Mouse (Mus musculus): ENCODE data around the gene Anks3. TPM values are rescaled to one million over a fixed set of nuclear protein-coding genes. Genes with fewer than 3 reads are reported as not detected.

The Anks3 gene
- polyA plus RNA-seq, 1 experiment = 77.5 TPM

- DNase-seq (ENCODE audit: low spot score) = no peak
Observed at GRCm38 (mm10) chr16:4968426-4968825, 4.4 kb upstream of the Anks3 start.

DNA sequence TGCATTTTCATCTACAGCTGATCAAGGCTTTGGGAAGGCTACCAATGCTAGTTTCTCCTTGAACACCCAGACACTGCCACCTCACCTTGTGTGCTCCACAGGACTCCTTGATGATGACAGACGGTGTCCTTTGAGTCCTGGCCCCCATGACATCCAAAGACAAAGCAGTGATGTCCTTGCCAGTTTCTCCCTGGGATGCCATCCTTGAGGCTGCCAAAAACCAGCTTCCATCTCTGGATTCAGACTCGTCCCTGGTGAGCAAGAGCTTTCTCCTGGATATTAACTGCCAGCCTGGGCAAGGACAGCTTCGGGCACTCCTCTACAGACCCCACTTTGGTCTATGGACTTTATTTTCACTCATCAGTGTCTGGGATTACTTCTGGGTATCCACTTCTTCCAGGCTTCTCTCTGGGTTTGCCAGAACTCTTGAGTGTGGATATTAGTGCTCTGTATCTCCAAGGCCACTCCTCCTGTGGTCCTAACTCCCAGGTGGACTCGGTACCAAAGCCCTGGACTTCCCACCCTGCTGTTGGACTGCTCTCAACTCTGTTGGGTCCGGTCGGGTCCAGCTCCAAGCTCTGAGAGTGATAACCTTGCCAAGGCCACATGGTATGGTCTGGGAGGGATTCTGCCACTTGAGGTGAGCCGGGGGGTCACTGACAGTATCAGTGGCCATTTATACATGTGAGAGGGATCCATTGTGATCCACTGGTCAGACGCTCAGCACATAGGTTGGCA is 1.6 kb upstream of the Anks3 start:
- no peak for DNase-seq (ENCODE audit: low spot score)

- DNase-seq (ENCODE audit: low spot score) = no peak
Observed at GRCm38 (mm10) chr16:4964731-4965391, 856 bp upstream of the Anks3 start.

- DNase-seq (ENCODE audit: low spot score) = no peak
Observed at GRCm38 (mm10) chr16:4963346-4963745, 659 bp downstream of the Anks3 start.

- no peak for DNase-seq (ENCODE audit: low spot score)
Observed at GRCm38 (mm10) chr16:4960260-4960659, 3.7 kb downstream of the Anks3 start.

DNA sequence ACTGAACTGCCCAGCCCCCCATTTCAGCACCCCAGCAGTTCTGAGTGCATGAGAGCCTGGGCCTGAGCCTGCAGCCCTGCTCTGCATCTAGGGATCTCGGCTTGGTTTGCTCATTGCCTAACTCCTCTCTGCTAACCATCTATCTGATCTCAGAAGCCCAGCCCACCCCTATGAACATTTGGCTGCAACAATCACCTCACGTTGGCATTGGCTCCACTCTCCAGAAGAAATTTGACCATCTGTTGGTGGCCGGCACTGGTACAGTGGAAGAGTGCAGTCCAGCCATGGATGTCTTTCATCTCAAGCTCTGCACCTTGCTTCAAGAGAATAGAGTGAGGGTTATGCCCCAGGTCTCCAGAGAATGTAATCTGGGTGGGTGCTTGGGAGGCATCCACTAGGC is 6.6 kb downstream of the Anks3 start:
- DNase-seq (ENCODE audit: low spot score) = no peak

- no peak for DNase-seq (ENCODE audit: low spot score)
Observed at GRCm38 (mm10) chr16:4956609-4957008, 7.4 kb downstream of the Anks3 start.

GRCm38 (mm10) chr16:4947378-4947777 is 16.6 kb downstream of the Anks3 start:
- no peak for DNase-seq (ENCODE audit: low spot score)

DNA sequence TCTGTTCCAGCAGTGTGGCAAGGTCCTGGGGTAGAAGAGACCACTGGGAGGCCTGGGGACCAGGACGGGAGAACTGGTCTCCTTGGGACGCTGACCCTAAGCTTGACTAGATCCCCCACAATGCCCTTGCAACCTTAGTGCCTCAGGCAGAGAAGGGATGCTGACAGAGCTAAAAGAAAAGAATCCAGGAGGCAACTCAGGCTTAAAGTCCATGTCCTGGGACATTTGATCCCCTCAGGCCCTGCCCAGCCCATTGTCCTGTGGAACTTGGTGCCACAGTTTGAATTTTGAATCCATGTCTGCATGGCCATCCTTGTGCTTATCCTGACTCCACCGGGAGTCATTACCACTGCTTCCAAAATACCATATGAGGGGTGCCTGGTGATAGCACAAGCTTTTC is 17.9 kb downstream of the Anks3 start:
- no peak for DNase-seq (ENCODE audit: low spot score)

- DNase-seq (ENCODE audit: low spot score) = no peak
Observed at GRCm38 (mm10) chr16:4945415-4945814, 18.6 kb downstream of the Anks3 start.

DNA sequence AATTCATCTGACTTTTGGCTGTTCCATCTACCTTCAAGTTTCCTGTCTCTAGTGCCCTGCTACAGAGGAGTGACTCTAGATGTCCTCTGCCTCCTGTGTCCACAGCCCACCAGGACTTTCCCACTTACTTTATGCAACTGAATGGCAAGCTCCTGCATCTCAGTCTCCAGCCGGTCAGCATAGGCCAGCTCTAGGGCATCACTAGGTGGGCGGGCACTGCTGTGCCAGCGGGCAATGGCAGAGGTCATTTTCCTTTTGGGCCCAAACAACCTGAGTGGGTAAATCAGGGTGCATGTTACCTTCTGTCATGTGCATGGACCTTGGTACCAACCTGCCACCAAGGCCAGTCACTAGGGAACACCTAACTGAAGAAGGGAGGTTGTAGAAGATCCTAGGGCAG is 20.6 kb downstream of the Anks3 start:
- no peak for DNase-seq (ENCODE audit: low spot score)

DNA sequence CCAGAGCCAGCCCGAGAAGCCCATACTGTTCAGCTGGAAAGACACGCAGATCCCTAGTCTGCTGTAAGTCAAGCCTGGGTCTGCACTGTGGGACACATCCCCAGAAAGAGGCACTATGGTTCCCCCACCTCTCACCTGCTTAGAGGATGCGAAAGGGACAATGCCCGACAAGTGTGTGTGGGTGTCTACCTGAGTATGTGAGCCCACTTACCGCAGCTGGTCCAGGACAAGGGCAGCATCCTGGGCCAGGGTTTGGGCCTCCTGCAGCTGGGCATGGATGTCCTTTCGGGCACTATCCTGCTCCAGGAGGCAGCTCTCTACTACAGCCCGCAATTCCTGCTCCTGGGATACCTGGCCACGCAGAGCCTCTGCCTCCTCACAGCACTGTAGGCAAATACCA is 21.1 kb downstream of the Anks3 start:
- no peak for DNase-seq (ENCODE audit: low spot score)

DNA sequence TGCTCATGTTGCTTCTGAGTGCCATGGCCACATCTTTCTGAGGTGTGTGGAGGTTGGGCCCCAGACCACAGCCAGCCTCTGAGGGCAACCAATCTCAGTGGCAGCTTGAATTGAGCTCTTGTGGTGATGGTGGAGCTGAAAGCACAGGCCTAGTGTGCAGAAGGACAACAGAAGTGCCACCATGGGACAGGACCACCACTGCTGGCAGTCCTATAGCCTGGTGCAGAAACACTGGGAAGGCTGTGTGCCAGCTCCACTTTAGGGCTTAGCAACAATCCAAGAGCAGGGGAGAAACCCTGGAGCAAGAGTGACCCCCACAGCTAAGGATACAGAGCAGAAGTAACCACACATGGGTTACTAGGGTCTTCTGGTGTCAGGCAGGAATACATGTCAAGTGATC is 23.0 kb downstream of the Anks3 start:
- no peak for DNase-seq (ENCODE audit: low spot score)

GRCm38 (mm10) chr16:4940311-4940850 is 23.6 kb downstream of the Anks3 start:
- no peak for DNase-seq (ENCODE audit: low spot score)

DNA sequence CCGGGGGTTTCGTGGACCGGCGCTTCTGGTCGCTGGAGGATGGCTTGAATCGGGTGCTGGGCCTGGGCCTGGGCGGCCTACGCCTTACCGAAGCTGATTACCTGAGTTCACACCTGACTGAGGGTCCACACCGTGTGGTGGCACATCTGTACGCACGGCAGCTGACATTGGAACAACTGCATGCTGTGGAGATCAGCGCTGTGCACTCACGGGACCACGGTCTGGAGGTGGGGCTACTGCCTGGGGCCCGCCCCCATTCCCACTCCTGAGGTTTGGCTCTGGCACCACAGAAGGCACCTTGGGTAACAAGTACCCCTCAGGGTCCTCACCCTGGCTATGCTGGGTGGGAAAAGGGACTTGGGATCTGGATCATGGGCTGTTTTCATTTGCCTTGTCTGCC is 24.6 kb downstream of the Anks3 start:
- no peak for DNase-seq (ENCODE audit: low spot score)

DNA sequence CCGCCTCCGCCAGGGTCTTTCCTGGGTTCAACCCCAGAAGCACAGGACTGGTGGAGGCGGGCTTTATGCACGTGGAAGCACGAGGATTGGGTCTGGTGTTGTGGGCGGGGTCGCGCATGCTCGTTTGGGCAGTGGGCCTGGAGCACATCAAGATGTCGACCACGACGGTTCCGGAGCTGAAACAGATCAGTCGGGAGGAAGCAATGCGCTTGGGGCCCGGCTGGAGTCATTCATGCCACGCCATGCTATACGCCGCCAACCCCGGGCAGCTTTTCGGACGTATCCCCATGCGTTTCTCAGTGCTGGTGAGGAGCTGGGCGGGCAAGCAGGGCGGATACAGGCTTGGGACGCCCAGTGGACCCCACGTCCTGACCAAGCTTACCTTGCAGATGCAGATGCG is 25.0 kb downstream of the Anks3 start:
- DNase-seq (ENCODE audit: low spot score) = peak; percentile 86

- DNase-seq (ENCODE audit: low spot score) = no peak
Observed at GRCm38 (mm10) chr16:4938461-4938860, 25.5 kb downstream of the Anks3 start, which contains the start of gene Nudt16l1. Gene Nudt16l1 (plus strand): TSS chr16:4938761.

GRCm38 (mm10) chr16:4937351-4938190 is 26.4 kb downstream of the Anks3 start:
- no peak for DNase-seq (ENCODE audit: low spot score)

GRCm38 (mm10) chr16:4935931-4936703 is 27.9 kb downstream of the Anks3 start:
- DNase-seq (ENCODE audit: low spot score) = no peak

- DNase-seq (ENCODE audit: low spot score) = no peak
Observed at GRCm38 (mm10) chr16:4935430-4935829, 28.6 kb downstream of the Anks3 start.

- no peak for DNase-seq (ENCODE audit: low spot score)
Observed at GRCm38 (mm10) chr16:4932429-4932828, 31.6 kb downstream of the Anks3 start.

DNA sequence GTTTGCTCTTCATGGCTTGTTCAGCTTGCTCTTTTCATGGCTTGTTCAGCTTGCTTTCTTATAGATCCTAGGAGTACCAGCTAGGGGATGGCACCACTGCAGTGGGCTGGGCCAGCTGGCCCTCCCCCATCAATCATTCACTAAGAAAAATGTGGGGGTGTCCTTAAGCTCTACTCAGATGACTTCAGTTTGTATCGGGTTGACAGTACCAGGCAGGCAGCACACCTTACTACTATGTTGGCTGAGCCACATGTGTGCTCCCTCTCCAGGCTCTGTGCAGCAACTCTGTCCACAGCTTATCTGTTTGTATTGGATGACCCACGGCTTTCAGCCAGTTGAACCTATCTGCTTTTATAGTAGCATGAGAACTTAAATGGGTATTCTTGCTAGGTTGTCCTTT is 35.5 kb downstream of the Anks3 start:
- DNase-seq (ENCODE audit: low spot score) = no peak

Measured in urinary bladder, adult 2 months (tissue).